Mouse (Mus musculus): Measurements from ENCODE around the gene Plekha6. TPM values are rescaled to one million over a fixed set of nuclear protein-coding genes. Genes with fewer than 3 reads are reported as not detected.

Plekha6 gene
- polyA plus RNA-seq, 2 experiments, result 4.2 to 6.6 TPM

DNA sequence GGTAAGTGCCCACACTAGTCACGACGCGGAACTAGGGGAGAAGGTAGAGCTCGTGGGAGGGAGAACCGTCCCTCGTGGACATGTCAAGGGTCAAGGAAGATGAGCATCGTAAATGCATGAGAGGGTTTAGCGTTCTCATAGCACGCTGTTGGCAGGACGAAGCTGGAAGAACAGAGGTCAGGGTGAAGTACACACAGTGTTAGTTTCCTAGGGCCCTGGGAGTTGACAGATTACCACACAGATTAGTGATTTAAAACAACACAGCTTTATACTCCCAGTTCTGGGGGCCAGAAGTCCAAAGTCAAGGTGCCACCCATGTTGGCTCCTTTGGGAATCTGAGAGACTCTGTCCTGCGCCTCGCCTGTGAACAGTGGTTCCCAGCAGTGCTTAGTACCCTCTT is 123.9 kb downstream of the Plekha6 start:
- H3K36me3 ChIP-seq (ENCODE audit: control insufficient read depth, insufficient read depth, low read length), result no peaks in the 10 kb centered on the region
- no peaks in the 10 kb centered on the region for H3K9me3 ChIP-seq (ENCODE audit: control insufficient read depth, low read length)
- H3K4me2 ChIP-seq (replicated peaks; ENCODE audit: low read depth, low read length, severe bottlenecking), result no peak overlapping the region
- H3K27me3 ChIP-seq (ENCODE audit: control insufficient read depth, insufficient read depth, low read length), result no peaks in the 10 kb centered on the region
- no peak for TF ChIP-seq POLR2A (IDR thresholded peaks at IDR 0.05; ENCODE audit: borderline replicate concordance, extremely low read depth, insufficient read depth, insufficient read length)
- H3K9ac ChIP-seq (ENCODE audit: low read depth, low read length, severe bottlenecking), result no peak overlapping the region
- DNase-seq (ENCODE audit: low spot score) (no peak), ATAC-seq (ENCODE audit: low FRiP score, low read depth) (no peak)
- WGBS, result 92% methylated on average over 12 of the region's 12 CpGs
- H3K4me1 ChIP-seq (ENCODE audit: control insufficient read depth, insufficient read depth, low read length), result no peaks in the 10 kb centered on the region
- no peak overlapping the region for H3K27ac ChIP-seq (replicated peaks; ENCODE audit: low read depth, low read length)
- no peak overlapping the region for H3K4me3 ChIP-seq (replicated peaks; ENCODE audit: low read length)

DNA sequence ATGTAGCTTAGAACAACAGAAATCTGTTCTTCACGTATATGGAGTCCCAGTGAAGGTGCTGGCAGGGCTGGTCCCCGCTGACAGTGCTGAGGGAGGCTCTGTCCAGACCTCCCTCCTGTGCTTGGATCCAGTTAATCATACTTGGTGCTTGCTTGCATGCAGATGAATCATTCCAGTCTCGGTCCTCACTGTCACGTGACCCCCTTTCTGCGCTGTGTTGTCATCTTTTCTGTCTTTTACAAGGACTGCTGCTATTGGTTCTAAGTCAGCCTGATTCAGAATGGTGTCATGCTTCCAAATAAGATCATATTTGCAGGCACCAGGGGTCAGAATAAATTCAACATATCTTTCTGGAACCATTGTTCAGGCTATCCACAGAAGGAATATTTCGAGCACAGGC is 127.9 kb downstream of the Plekha6 start:
- Histone ChIP-seq H3K9me3 (ENCODE audit: control insufficient read depth, low read length) (no peaks in the 10 kb centered on the region), H3K4me3 (replicated peaks; ENCODE audit: low read length) (no peak overlapping the region), H3K27ac (replicated peaks; ENCODE audit: low read depth, low read length) (no peak overlapping the region), H3K27me3 (ENCODE audit: control insufficient read depth, insufficient read depth, low read length) (no peaks in the 10 kb centered on the region), H3K4me1 (ENCODE audit: control insufficient read depth, insufficient read depth, low read length) (no peaks in the 10 kb centered on the region), H3K36me3 (ENCODE audit: control insufficient read depth, insufficient read depth, low read length) (no peaks in the 10 kb centered on the region), H3K9ac (ENCODE audit: low read depth, low read length, severe bottlenecking) (no peak overlapping the region), H3K4me2 (replicated peaks; ENCODE audit: low read depth, low read length, severe bottlenecking) (no peak overlapping the region)
- ATAC-seq (ENCODE audit: low FRiP score, low read depth) (no peak), DNase-seq (ENCODE audit: low spot score) (no peak)
- no peak for TF ChIP-seq POLR2A (IDR thresholded peaks at IDR 0.05; ENCODE audit: borderline replicate concordance, extremely low read depth, insufficient read depth, insufficient read length)
- 89% methylated on average over 6 of the region's 6 CpGs for whole genome bisulfite sequencing

DNA sequence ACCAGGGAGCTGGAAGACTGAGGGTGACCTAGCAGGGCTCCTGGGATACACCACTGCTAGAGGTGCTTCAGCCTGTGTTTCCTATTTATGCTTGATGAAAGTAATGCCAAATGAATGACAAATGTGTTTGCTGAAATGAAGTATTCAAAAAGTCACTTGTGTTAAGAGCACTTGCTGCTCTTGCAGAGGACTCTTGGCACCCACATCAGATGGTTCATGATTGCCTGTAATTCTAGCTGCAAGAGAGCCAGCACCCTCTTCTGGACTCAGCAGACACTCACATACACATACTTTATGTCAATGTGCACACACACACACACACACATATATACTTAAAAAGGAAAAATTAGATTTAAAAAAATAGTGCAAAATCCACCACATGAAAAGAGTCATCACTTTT is 128.6 kb downstream of the Plekha6 start:
- no peak for DNase-seq (ENCODE audit: low spot score)
- H3K9me3 ChIP-seq (ENCODE audit: control insufficient read depth, low read length), result no peaks in the 10 kb centered on the region
- H3K9ac ChIP-seq (ENCODE audit: low read depth, low read length, severe bottlenecking), result no peak overlapping the region
- no peaks in the 10 kb centered on the region for H3K4me1 ChIP-seq (ENCODE audit: control insufficient read depth, insufficient read depth, low read length)
- ATAC-seq (ENCODE audit: low FRiP score, low read depth), result no peak
- no peaks in the 10 kb centered on the region for H3K27me3 ChIP-seq (ENCODE audit: control insufficient read depth, insufficient read depth, low read length)
- no peak for TF ChIP-seq POLR2A (IDR thresholded peaks at IDR 0.05; ENCODE audit: borderline replicate concordance, extremely low read depth, insufficient read depth, insufficient read length)
- H3K4me3 ChIP-seq (replicated peaks; ENCODE audit: low read length), result no peak overlapping the region
- no peaks in the 10 kb centered on the region for H3K36me3 ChIP-seq (ENCODE audit: control insufficient read depth, insufficient read depth, low read length)
- H3K4me2 ChIP-seq (replicated peaks; ENCODE audit: low read depth, low read length, severe bottlenecking), result no peak overlapping the region
- no peak overlapping the region for H3K27ac ChIP-seq (replicated peaks; ENCODE audit: low read depth, low read length)

DNA sequence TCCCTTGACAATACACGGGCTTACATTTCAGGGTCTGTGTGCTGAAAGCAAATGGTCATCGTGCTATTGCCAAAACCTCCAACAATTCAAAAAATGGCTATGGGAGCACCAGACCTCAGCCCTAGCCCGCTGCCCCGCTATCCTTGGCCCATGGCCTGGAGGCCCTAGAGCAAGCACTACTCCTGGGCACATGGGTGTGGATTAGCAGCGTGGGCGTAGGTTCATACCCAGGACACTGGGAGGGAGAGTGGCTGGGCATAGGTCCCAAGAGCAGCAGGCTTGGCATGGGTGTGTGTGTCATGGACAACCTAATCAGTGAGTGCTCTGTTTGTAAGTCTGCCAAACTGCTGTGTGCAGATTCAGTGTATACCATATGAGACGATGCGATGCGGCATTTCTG is 132.4 kb downstream of the Plekha6 start:
- WGBS, result 81% methylated on average over 9 of the region's 9 CpGs
- no peak for TF ChIP-seq POLR2A (IDR thresholded peaks at IDR 0.05; ENCODE audit: borderline replicate concordance, extremely low read depth, insufficient read depth, insufficient read length)
- DNase-seq (ENCODE audit: low spot score), result no peak

DNA sequence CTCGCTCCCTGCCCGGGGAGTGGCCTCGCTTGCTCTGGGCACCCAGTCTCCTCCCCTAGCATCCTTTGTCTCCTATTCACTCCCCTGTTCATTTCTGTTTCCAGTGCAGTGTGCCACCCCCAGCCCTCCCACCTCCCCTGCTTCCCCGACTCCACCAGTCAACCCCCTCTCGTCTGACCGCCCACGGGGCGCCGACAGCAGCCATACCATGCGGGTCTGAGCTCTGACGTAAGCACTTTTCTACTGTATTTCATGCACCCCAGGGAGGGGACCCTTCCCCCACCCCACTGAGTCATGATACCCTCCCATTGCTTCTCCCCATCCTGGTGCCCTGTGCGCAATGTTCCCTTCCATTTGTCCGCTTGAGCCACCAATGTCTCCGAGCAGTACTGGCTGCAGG is 134.8 kb downstream of the Plekha6 start:
- TF ChIP-seq POLR2A (IDR thresholded peaks at IDR 0.05; ENCODE audit: borderline replicate concordance, extremely low read depth, insufficient read depth, insufficient read length), result no peak
- Histone ChIP-seq H3K9me3 (ENCODE audit: control insufficient read depth, low read length) (no peaks in the 10 kb centered on the region), H3K27me3 (ENCODE audit: control insufficient read depth, insufficient read depth, low read length) (no peaks in the 10 kb centered on the region), H3K9ac (ENCODE audit: low read depth, low read length, severe bottlenecking) (no peak overlapping the region), H3K36me3 (ENCODE audit: control insufficient read depth, insufficient read depth, low read length) (no peaks in the 10 kb centered on the region), H3K4me2 (replicated peaks; ENCODE audit: low read depth, low read length, severe bottlenecking) (peak overlapping the region; percentile 21), H3K27ac (replicated peaks; ENCODE audit: low read depth, low read length) (no peak overlapping the region), H3K4me3 (replicated peaks; ENCODE audit: low read length) (no peak overlapping the region), H3K4me1 (ENCODE audit: control insufficient read depth, insufficient read depth, low read length) (peaks cover 12% of the 10 kb centered on the region)
- 32% methylated on average over 14 of the region's 14 CpGs for WGBS
- no peak for ATAC-seq (ENCODE audit: low FRiP score, low read depth)
- DNase-seq (ENCODE audit: low spot score), result no peak

More for the DNA sequence above, 132.4 kb downstream of the Plekha6 start:
- no peak for ATAC-seq (ENCODE audit: low FRiP score, low read depth)
- no peaks in the 10 kb centered on the region for H3K9me3 ChIP-seq (ENCODE audit: control insufficient read depth, low read length)
- H3K27me3 ChIP-seq (ENCODE audit: control insufficient read depth, insufficient read depth, low read length), result no peaks in the 10 kb centered on the region
- H3K4me3 ChIP-seq (replicated peaks; ENCODE audit: low read length), result no peak overlapping the region
- H3K36me3 ChIP-seq (ENCODE audit: control insufficient read depth, insufficient read depth, low read length), result no peaks in the 10 kb centered on the region
- no peak overlapping the region for H3K4me2 ChIP-seq (replicated peaks; ENCODE audit: low read depth, low read length, severe bottlenecking)
- no peak overlapping the region for H3K9ac ChIP-seq (ENCODE audit: low read depth, low read length, severe bottlenecking)
- no peak overlapping the region for H3K27ac ChIP-seq (replicated peaks; ENCODE audit: low read depth, low read length)
- peaks cover 5% of the 10 kb centered on the region; the same call in 1 of the 2 replicates for H3K4me1 ChIP-seq (ENCODE audit: control insufficient read depth, insufficient read depth, low read length)

DNA sequence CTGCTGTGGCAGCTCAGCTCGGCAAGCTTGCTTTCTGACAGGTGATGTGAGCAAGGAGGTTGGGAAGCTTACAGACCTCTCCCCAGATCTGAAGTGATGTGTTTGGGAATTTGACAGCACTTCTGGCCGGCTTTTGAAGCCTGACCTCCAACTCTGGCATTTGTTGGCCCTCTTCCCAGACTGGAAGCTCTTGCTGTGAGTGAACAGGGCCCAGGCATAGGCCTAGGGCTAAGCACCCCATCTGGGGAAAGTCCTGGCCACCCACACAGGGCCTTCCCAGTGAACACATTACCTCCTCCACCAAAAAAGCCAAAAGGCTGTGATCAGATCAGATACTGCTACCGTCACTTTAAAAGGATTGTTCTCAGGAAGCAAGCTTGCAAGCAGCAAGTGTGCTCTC is 138.5 kb downstream of the Plekha6 start:
- H3K27ac ChIP-seq (replicated peaks; ENCODE audit: low read depth, low read length), result no peak overlapping the region
- 32% methylated on average over 3 of the region's 3 CpGs for WGBS
- DNase-seq (ENCODE audit: low spot score) (no peak), ATAC-seq (ENCODE audit: low FRiP score, low read depth) (no peak)
- peaks cover 12% of the 10 kb centered on the region for H3K4me1 ChIP-seq (ENCODE audit: control insufficient read depth, insufficient read depth, low read length)
- H3K4me3 ChIP-seq (replicated peaks; ENCODE audit: low read length), result no peak overlapping the region
- no peak overlapping the region for H3K4me2 ChIP-seq (replicated peaks; ENCODE audit: low read depth, low read length, severe bottlenecking)
- H3K27me3 ChIP-seq (ENCODE audit: control insufficient read depth, insufficient read depth, low read length), result no peaks in the 10 kb centered on the region
- TF ChIP-seq POLR2A (IDR thresholded peaks at IDR 0.05; ENCODE audit: borderline replicate concordance, extremely low read depth, insufficient read depth, insufficient read length), result no peak
- H3K36me3 ChIP-seq (ENCODE audit: control insufficient read depth, insufficient read depth, low read length), result no peaks in the 10 kb centered on the region
- no peak overlapping the region for H3K9ac ChIP-seq (ENCODE audit: low read depth, low read length, severe bottlenecking)
- H3K9me3 ChIP-seq (ENCODE audit: control insufficient read depth, low read length), result no peaks in the 10 kb centered on the region

All from limb, embryonic 14.5 days (tissue).